Mouse (Mus musculus): ENCODE data around the gene Zfp652. TPM values are rescaled to one million over a fixed set of nuclear protein-coding genes. Genes with fewer than 3 reads are reported as not detected.

Gene Zfp652
- polyA plus RNA-seq, 1 experiment from 2014 or later: 36.8 TPM

GRCm38 (mm10) chr11:95682946-95683345 lies 29.5 kb upstream of the Zfp652 start:
- ATAC-seq: no peak
- no peak overlapping the region for H3K4me2 ChIP-seq (ENCODE audit: low read length)
- 84% methylated on average over 3 of the region's 3 CpGs for WGBS

DNA sequence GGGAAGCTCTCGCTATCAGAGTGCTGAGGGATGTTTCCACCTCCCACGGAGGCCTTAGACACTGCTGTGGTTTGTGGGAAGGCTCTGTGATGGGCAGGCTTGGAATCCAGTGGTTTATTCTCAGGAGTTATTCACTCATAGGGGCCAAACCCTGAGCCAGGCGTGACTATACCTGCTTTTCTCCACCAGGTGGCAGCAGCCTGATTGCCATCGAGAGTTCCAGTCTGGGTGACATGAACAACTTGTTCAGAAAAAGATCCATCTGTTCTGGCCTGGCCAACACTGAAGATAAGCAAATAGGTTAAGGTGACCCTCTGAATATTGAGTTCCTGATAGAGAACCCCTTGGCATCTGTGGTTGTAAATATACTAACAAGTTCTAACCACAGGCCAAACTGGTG lies 26.4 kb upstream of the Zfp652 start:
- Histone ChIP-seq H3K4me2 (ENCODE audit: low read length) (no peak overlapping the region), H3K9ac (replicated peaks; ENCODE audit: low read depth, low read length) (no peak overlapping the region), H3K4me3 (replicated peaks; ENCODE audit: low read length) (no peak overlapping the region), H3K27ac (ENCODE audit: low read length) (no peak overlapping the region), H3K36me3 (ENCODE audit: control insufficient read depth, insufficient read depth) (no peaks in the 10 kb centered on the region), H3K27me3 (replicated peaks; ENCODE audit: control insufficient read depth, insufficient read depth, low read length) (no peaks in the 10 kb centered on the region), H3K4me1 (replicated peaks; ENCODE audit: control insufficient read depth, insufficient read depth, low read length) (no peaks in the 10 kb centered on the region), H3K9me3 (ENCODE audit: control insufficient read depth, low read length) (no peaks in the 10 kb centered on the region)
- 0 out of 2 replicates have a peak, but pooled peaks have one; percentile 54 for ATAC-seq
- WGBS: 5% methylated on average over 4 of the region's 4 CpGs

More at GRCm38 (mm10) chr11:95682946-95683345, 29.5 kb upstream of the Zfp652 start:
- Histone ChIP-seq H3K9me3 (ENCODE audit: control insufficient read depth, low read length) (no peaks in the 10 kb centered on the region), H3K27ac (ENCODE audit: low read length) (no peak overlapping the region), H3K27me3 (replicated peaks; ENCODE audit: control insufficient read depth, insufficient read depth, low read length) (no peaks in the 10 kb centered on the region), H3K36me3 (ENCODE audit: control insufficient read depth, insufficient read depth) (peaks cover 12% of the 10 kb centered on the region), H3K4me1 (replicated peaks; ENCODE audit: control insufficient read depth, insufficient read depth, low read length) (no peaks in the 10 kb centered on the region), H3K4me3 (replicated peaks; ENCODE audit: low read length) (no peak overlapping the region), H3K9ac (replicated peaks; ENCODE audit: low read depth, low read length) (no peak overlapping the region)

- H3K27ac ChIP-seq (ENCODE audit: low read length): no peak overlapping the region
- H3K36me3 ChIP-seq (ENCODE audit: control insufficient read depth, insufficient read depth): no peaks in the 10 kb centered on the region
- H3K4me2 ChIP-seq (ENCODE audit: low read length): no peak overlapping the region
- no peaks in the 10 kb centered on the region for H3K27me3 ChIP-seq (replicated peaks; ENCODE audit: control insufficient read depth, insufficient read depth, low read length)
- H3K9ac ChIP-seq (replicated peaks; ENCODE audit: low read depth, low read length): no peak overlapping the region
- no peaks in the 10 kb centered on the region for H3K4me1 ChIP-seq (replicated peaks; ENCODE audit: control insufficient read depth, insufficient read depth, low read length)
- 38% methylated on average over 11 of the region's 11 CpGs for WGBS
- H3K4me3 ChIP-seq (replicated peaks; ENCODE audit: low read length): no peak overlapping the region
- ATAC-seq: no peak
- no peaks in the 10 kb centered on the region for H3K9me3 ChIP-seq (ENCODE audit: control insufficient read depth, low read length)
Observed at GRCm38 (mm10) chr11:95687084-95687656, 25.3 kb upstream of the Zfp652 start.

DNA sequence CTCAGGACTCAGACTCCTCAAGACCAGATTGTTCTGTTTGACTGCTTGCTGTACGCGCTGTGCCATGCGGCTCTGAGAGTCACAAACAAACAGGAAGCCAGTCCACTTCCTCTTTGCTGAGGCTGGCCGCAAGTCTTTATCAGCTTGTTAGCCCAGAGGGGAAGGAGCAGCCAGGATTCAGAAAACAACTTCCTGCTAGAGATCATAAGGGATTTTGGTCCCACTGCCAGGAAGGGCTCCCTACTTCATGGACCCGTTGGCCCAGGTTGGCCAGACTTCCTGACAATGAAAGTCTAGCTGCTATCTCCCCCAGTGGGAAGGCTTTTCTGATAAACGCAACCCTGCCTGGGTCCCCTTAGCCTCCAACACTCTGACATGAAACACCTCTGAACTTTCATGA lies 24.0 kb upstream of the Zfp652 start:
- Histone ChIP-seq H3K27ac (ENCODE audit: low read length) (no peak overlapping the region), H3K4me3 (replicated peaks; ENCODE audit: low read length) (no peak overlapping the region), H3K9me3 (ENCODE audit: control insufficient read depth, low read length) (no peaks in the 10 kb centered on the region), H3K36me3 (ENCODE audit: control insufficient read depth, insufficient read depth) (no peaks in the 10 kb centered on the region), H3K4me2 (ENCODE audit: low read length) (no peak overlapping the region), H3K4me1 (replicated peaks; ENCODE audit: control insufficient read depth, insufficient read depth, low read length) (no peaks in the 10 kb centered on the region), H3K9ac (replicated peaks; ENCODE audit: low read depth, low read length) (no peak overlapping the region), H3K27me3 (replicated peaks; ENCODE audit: control insufficient read depth, insufficient read depth, low read length) (no peaks in the 10 kb centered on the region)
- ATAC-seq: no peak
- WGBS: 85% methylated on average over 6 of the region's 6 CpGs

DNA sequence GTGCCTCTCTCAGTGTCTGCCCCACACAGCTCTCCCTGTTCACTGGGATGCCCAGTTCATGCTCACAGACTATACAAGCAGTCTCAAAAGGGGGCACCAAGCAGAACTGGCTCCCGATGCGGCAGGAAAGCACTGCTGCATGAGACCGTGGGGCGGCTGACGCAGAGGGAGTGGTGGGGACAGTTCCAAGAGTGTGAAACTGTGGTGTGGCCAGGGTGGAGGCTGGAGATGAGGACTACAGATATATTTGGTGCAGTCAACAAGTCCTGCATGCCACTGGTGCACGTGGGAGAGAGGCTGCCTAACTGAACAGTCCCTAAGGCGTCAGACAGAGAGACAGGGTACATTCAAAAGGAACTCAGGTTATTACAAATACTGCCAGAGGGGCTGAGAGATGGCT lies 23.5 kb upstream of the Zfp652 start:
- H3K27me3 ChIP-seq (replicated peaks; ENCODE audit: control insufficient read depth, insufficient read depth, low read length): no peaks in the 10 kb centered on the region
- no peak overlapping the region for H3K9ac ChIP-seq (replicated peaks; ENCODE audit: low read depth, low read length)
- ATAC-seq: no peak
- H3K9me3 ChIP-seq (ENCODE audit: control insufficient read depth, low read length): no peaks in the 10 kb centered on the region
- no peaks in the 10 kb centered on the region for H3K36me3 ChIP-seq (ENCODE audit: control insufficient read depth, insufficient read depth)
- H3K4me1 ChIP-seq (replicated peaks; ENCODE audit: control insufficient read depth, insufficient read depth, low read length): no peaks in the 10 kb centered on the region
- H3K27ac ChIP-seq (ENCODE audit: low read length): no peak overlapping the region
- H3K4me2 ChIP-seq (ENCODE audit: low read length): no peak overlapping the region
- no peak overlapping the region for H3K4me3 ChIP-seq (replicated peaks; ENCODE audit: low read length)
- WGBS: 74% methylated on average over 7 of the region's 7 CpGs

DNA sequence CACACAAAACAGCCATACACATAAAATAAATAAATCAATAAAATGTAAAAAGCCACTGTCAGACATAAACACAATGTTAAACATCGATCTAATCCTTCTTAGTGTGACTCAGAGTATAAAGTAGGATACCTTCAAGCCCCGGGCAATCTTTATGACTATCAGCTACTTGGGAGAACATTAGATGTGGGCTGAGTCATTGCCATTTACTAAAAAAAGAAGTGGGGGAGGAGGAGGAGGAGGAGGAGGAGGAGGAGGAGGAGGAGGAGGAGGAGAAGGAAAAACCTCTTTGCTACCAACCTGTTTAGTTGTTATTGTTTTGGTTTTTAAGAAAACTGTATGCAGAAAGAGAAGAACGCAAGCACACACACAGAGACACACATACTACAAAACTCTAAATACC lies 22.9 kb upstream of the Zfp652 start:
- H3K9me3 ChIP-seq (ENCODE audit: control insufficient read depth, low read length): no peaks in the 10 kb centered on the region
- no peaks in the 10 kb centered on the region for H3K4me1 ChIP-seq (replicated peaks; ENCODE audit: control insufficient read depth, insufficient read depth, low read length)
- no peaks in the 10 kb centered on the region for H3K27me3 ChIP-seq (replicated peaks; ENCODE audit: control insufficient read depth, insufficient read depth, low read length)
- no peak overlapping the region for H3K9ac ChIP-seq (replicated peaks; ENCODE audit: low read depth, low read length)
- no peak for ATAC-seq
- H3K4me3 ChIP-seq (replicated peaks; ENCODE audit: low read length): no peak overlapping the region
- no peaks in the 10 kb centered on the region for H3K36me3 ChIP-seq (ENCODE audit: control insufficient read depth, insufficient read depth)
- no peak overlapping the region for H3K27ac ChIP-seq (ENCODE audit: low read length)
- no peak overlapping the region for H3K4me2 ChIP-seq (ENCODE audit: low read length)
- WGBS: 85% methylated on average over 3 of the region's 3 CpGs

- no peaks in the 10 kb centered on the region for H3K9me3 ChIP-seq (ENCODE audit: control insufficient read depth, low read length)
- H3K36me3 ChIP-seq (ENCODE audit: control insufficient read depth, insufficient read depth): no peaks in the 10 kb centered on the region
- no peaks in the 10 kb centered on the region for H3K27me3 ChIP-seq (replicated peaks; ENCODE audit: control insufficient read depth, insufficient read depth, low read length)
- H3K4me1 ChIP-seq (replicated peaks; ENCODE audit: control insufficient read depth, insufficient read depth, low read length): no peaks in the 10 kb centered on the region
- no peak overlapping the region for H3K4me2 ChIP-seq (ENCODE audit: low read length)
- WGBS: 79% methylated on average over 5 of the region's 5 CpGs
- ATAC-seq: no peak
- no peak overlapping the region for H3K9ac ChIP-seq (replicated peaks; ENCODE audit: low read depth, low read length)
- H3K4me3 ChIP-seq (replicated peaks; ENCODE audit: low read length): no peak overlapping the region
- no peak overlapping the region for H3K27ac ChIP-seq (ENCODE audit: low read length)
Observed at GRCm38 (mm10) chr11:95698541-95698940, 13.9 kb upstream of the Zfp652 start.

DNA sequence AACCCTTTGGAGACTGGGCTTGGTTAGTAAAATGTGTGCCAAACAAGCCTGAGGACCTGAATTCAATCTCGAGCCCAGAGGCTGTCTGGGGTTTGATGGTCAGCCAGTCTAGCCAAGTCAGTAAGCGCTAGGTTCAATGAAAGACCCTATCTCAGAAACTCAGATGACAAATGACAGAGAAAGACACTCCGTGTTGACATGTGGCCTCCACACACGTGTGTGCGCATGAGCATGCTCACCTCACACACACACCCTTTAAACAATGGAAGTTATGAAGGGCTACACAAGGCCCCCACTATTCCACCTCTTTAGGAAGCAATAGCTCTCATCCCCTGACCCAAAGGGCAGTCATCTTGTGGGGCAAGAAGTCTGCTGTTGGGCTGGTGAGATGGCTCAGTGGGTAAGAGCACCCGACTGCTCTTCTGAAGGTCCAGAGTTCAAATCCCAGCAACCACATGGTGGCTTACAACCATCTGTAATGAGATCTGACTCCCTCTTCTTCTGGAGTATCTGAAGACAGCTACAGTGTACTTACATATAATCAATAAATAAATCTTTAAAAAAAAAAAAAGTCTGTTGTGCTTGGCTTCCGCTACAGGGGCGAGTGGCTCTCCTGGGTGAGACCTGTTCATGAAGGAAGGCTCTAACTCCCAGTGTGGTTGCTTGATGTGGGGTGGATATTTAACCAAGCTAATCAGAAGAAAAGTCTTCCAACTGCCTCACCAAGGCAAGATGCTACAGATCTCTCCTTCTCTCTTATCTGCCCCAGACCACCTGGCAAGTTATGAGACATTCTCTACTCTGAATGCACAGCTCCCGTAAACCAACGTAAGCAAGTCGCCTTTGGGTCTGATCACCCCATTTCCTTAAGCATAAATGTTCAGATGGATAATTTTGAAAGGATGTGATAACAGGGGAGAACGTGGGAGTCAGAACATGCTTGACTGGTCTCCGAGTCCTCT lies 11.4 kb upstream of the Zfp652 start:
- no peaks in the 10 kb centered on the region for H3K4me1 ChIP-seq (replicated peaks; ENCODE audit: control insufficient read depth, insufficient read depth, low read length)
- no peak overlapping the region for H3K4me3 ChIP-seq (replicated peaks; ENCODE audit: low read length)
- no peaks in the 10 kb centered on the region for H3K27me3 ChIP-seq (replicated peaks; ENCODE audit: control insufficient read depth, insufficient read depth, low read length)
- no peaks in the 10 kb centered on the region for H3K36me3 ChIP-seq (ENCODE audit: control insufficient read depth, insufficient read depth)
- 90% methylated on average over 13 of the region's 13 CpGs for WGBS
- no peak overlapping the region for H3K27ac ChIP-seq (ENCODE audit: low read length)
- H3K9me3 ChIP-seq (ENCODE audit: control insufficient read depth, low read length): no peaks in the 10 kb centered on the region
- H3K4me2 ChIP-seq (ENCODE audit: low read length): no peak overlapping the region
- no peak overlapping the region for H3K9ac ChIP-seq (replicated peaks; ENCODE audit: low read depth, low read length)
- ATAC-seq: no peak

- ATAC-seq: no peak
- WGBS: 94% methylated on average over 12 of the region's 12 CpGs
- no peak overlapping the region for H3K27ac ChIP-seq (ENCODE audit: low read length)
Observed at GRCm38 (mm10) chr11:95704032-95704969, 8.2 kb upstream of the Zfp652 start.

More at GRCm38 (mm10) chr11:95704032-95704969, 8.2 kb upstream of the Zfp652 start:
- no peaks in the 10 kb centered on the region for H3K27me3 ChIP-seq (replicated peaks; ENCODE audit: control insufficient read depth, insufficient read depth, low read length)
- H3K36me3 ChIP-seq (ENCODE audit: control insufficient read depth, insufficient read depth): no peaks in the 10 kb centered on the region
- no peak overlapping the region for H3K4me2 ChIP-seq (ENCODE audit: low read length)
- no peaks in the 10 kb centered on the region for H3K9me3 ChIP-seq (ENCODE audit: control insufficient read depth, low read length)
- H3K9ac ChIP-seq (replicated peaks; ENCODE audit: low read depth, low read length): no peak overlapping the region
- no peaks in the 10 kb centered on the region for H3K4me1 ChIP-seq (replicated peaks; ENCODE audit: control insufficient read depth, insufficient read depth, low read length)
- no peak overlapping the region for H3K4me3 ChIP-seq (replicated peaks; ENCODE audit: low read length)
